Mouse (Mus musculus): ENCODE measurements around the gene Magi1.

Magi1 gene

GRCm38 (mm10) chr6:93818494-93818893, 465.2 kb downstream of the Magi1 start:
- DNase-seq (ENCODE audit: low spot score): no peak

GRCm38 (mm10) chr6:93805407-93805936, 478.2 kb downstream of the Magi1 start:
- no peak for DNase-seq (ENCODE audit: low spot score)

GRCm38 (mm10) chr6:93802390-93802789, 481.3 kb downstream of the Magi1 start:
- no peak for DNase-seq (ENCODE audit: low spot score)

- DNase-seq (ENCODE audit: low spot score): no peak
These were observed 483.3 kb downstream of the Magi1 start for GRCm38 (mm10) chr6:93800465-93800864.

- DNase-seq (ENCODE audit: low spot score): no peak
These were observed 491.2 kb downstream of the Magi1 start for GRCm38 (mm10) chr6:93792309-93793215.

- DNase-seq (ENCODE audit: low spot score): no peak
These were observed 494.0 kb downstream of the Magi1 start for GRCm38 (mm10) chr6:93789721-93790120.

- DNase-seq (ENCODE audit: low spot score): no peak
These were observed 496.7 kb downstream of the Magi1 start for GRCm38 (mm10) chr6:93787042-93787441.

GRCm38 (mm10) chr6:93786220-93786619, 497.5 kb downstream of the Magi1 start:
- no peak for DNase-seq (ENCODE audit: low spot score)

GRCm38 (mm10) chr6:93771081-93771480, 512.6 kb downstream of the Magi1 start:
- DNase-seq (ENCODE audit: low spot score): no peak

- DNase-seq (ENCODE audit: low spot score): no peak
These were observed 513.3 kb downstream of the Magi1 start for GRCm38 (mm10) chr6:93770283-93771025.

- no peak for DNase-seq (ENCODE audit: low spot score)
These were observed 525.6 kb downstream of the Magi1 start for GRCm38 (mm10) chr6:93758114-93758513.

GRCm38 (mm10) chr6:93757353-93758087, 526.2 kb downstream of the Magi1 start:
- DNase-seq (ENCODE audit: low spot score): peak; percentile 89

GRCm38 (mm10) chr6:93743145-93743544, 540.6 kb downstream of the Magi1 start:
- no peak for DNase-seq (ENCODE audit: low spot score)

GRCm38 (mm10) chr6:93739786-93740185, 543.9 kb downstream of the Magi1 start:
- no peak for DNase-seq (ENCODE audit: low spot score)

- DNase-seq (ENCODE audit: low spot score): no peak
These were observed 546.6 kb downstream of the Magi1 start for GRCm38 (mm10) chr6:93737083-93737482.

- no peak for DNase-seq (ENCODE audit: low spot score)
These were observed 547.6 kb downstream of the Magi1 start for GRCm38 (mm10) chr6:93736071-93736470.

- no peak for DNase-seq (ENCODE audit: low spot score)
These were observed 549.9 kb downstream of the Magi1 start for GRCm38 (mm10) chr6:93733800-93734199.

GRCm38 (mm10) chr6:93729702-93730101, 554.0 kb downstream of the Magi1 start:
- DNase-seq (ENCODE audit: low spot score): no peak

GRCm38 (mm10) chr6:93728791-93729190, 554.9 kb downstream of the Magi1 start:
- no peak for DNase-seq (ENCODE audit: low spot score)

GRCm38 (mm10) chr6:93727630-93728178, 556.0 kb downstream of the Magi1 start:
- DNase-seq (ENCODE audit: low spot score): no peak

GRCm38 (mm10) chr6:93726829-93727455, 556.8 kb downstream of the Magi1 start:
- no peak for DNase-seq (ENCODE audit: low spot score)
